17 mouse cellular contexts compared by ENCODE assay signal in the genomic region with DNA sequence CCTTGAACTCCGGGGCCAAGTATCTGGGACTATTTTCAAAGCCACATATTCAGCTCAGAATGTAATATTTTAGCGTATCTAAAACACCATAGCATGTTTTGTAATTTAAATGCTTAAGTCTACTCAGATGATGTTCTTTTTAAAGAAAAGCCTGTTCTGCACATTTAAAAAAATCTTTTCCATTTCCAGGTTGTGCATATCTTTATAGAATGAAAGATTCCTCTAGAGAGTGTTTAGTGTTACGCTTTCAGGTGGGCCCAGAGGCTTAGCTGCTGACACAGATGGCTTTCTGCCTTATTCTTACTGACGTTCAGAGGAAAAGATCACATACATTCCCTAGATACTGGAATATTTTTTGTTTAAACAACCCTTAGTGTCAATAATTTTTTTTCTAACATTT.
"Had no signal": no experiment of that assay in that cellular context is flagged by ENCODE, and none has a peak within 500 bp of the region (broad histone marks: within the 10 kb centered on the region; RNA-seq: fewer than 3 reads in every experiment).

No protein-coding gene starts in this region.

- H3K4me3 ChIP-seq: midbrain, embryonic 10.5 days; midbrain, embryonic 12.5 days; midbrain, embryonic 15.5 days; myocyte; neural tube, embryonic 13.5 days; neural tube, embryonic 15.5 days; stomach, embryonic 15.5 days had no signal

- DNase-seq: lung, adult 18-20 months; lung, embryonic 14.5 days; lung, postnatal 10 days; lung, postnatal 4 days; right cerebral cortex, postnatal 25 days; thymus, adult 18-20 months; thymus, postnatal 14 days; thymus, postnatal 36 days had no signal

- H3K27me3 ChIP-seq: midbrain, embryonic 12.5 days; midbrain, embryonic 15.5 days; neural tube, embryonic 13.5 days; neural tube, embryonic 15.5 days; stomach, embryonic 15.5 days had no signal

- H3K36me3 ChIP-seq: midbrain, embryonic 10.5 days; midbrain, embryonic 12.5 days; midbrain, embryonic 15.5 days; neural tube, embryonic 13.5 days; neural tube, embryonic 15.5 days; stomach, embryonic 15.5 days had no signal

- ATAC-seq: midbrain, embryonic 15.5 days had no signal

- H3K4me1 ChIP-seq: midbrain, embryonic 10.5 days; midbrain, embryonic 12.5 days; midbrain, embryonic 15.5 days; neural tube, embryonic 13.5 days; neural tube, embryonic 15.5 days; stomach, embryonic 15.5 days had no signal

- H3K4me2 ChIP-seq: lung, embryonic 14.5 days; midbrain, embryonic 12.5 days; midbrain, embryonic 15.5 days; neural tube, embryonic 13.5 days; neural tube, embryonic 15.5 days; stomach, embryonic 15.5 days had no signal

- H3K9ac ChIP-seq: liver, embryonic 14.5 days; lung, embryonic 14.5 days; midbrain, embryonic 12.5 days; midbrain, embryonic 15.5 days; neural tube, embryonic 13.5 days; neural tube, embryonic 15.5 days; stomach, embryonic 15.5 days had no signal

- H3K9me3 ChIP-seq: midbrain, embryonic 10.5 days; midbrain, embryonic 12.5 days; midbrain, embryonic 15.5 days; neural tube, embryonic 13.5 days; neural tube, embryonic 15.5 days; stomach, embryonic 15.5 days had no signal

- H3K27ac ChIP-seq: liver, embryonic 14.5 days; midbrain, embryonic 10.5 days; midbrain, embryonic 12.5 days; midbrain, embryonic 15.5 days; neural tube, embryonic 13.5 days; neural tube, embryonic 15.5 days; stomach, embryonic 15.5 days; stomach, postnatal 0 days had no signal
